Mouse (Mus musculus): ENCODE results near the gene Camkk1.

GRCm38 (mm10) chr11:73026961-73027360 lies 8.2 kb downstream of the Camkk1 start:
- TF ChIP-seq TCF12 (IDR thresholded peaks at IDR 0.05; ENCODE audit: low read depth, low read length) (no peak), MYC (IDR thresholded peaks at IDR 0.05; ENCODE audit: low read depth, low read length) (no peak), CTCF (IDR thresholded peaks at IDR 0.05 in 2 of 3, conservative IDR thresholded peaks at IDR 0.05 in 1 of 3; ENCODE audit: control insufficient read depth in 1 of 3, insufficient read depth in 1 of 3, low read depth in 2 of 3, low read length in 3 of 3, poor library complexity in 1 of 3, severe bottlenecking in 1 of 3) (no peak), POLR2AphosphoS2 (IDR thresholded peaks at IDR 0.05; ENCODE audit: low read length) (no peak), SIN3A (IDR thresholded peaks at IDR 0.05; ENCODE audit: low read length) (no peak), BHLHE40 (IDR thresholded peaks at IDR 0.05; ENCODE audit: borderline replicate concordance, low read depth, low read length) (no peak), EP300 (IDR thresholded peaks at IDR 0.05; ENCODE audit: low read depth in 1 of 2, low read length in 2 of 2) (no peak), ZC3H11A (IDR thresholded peaks at IDR 0.05; ENCODE audit: low read depth, low read length) (no peak), ZKSCAN1 (IDR thresholded peaks at IDR 0.05; ENCODE audit: low read depth, low read length) (no peak), ZMIZ1 (IDR thresholded peaks at IDR 0.05; ENCODE audit: low read depth, low read length) (no peak), ETS1 (IDR thresholded peaks at IDR 0.05; ENCODE audit: low read depth, low read length) (no peak), CHD2 (IDR thresholded peaks at IDR 0.05; ENCODE audit: low read length) (no peak), MEF2A (IDR thresholded peaks at IDR 0.05; ENCODE audit: extremely low read depth, insufficient replicate concordance, low read depth, low read length, poor library complexity, severe bottlenecking) (no peak)
